Mouse (Mus musculus) thymus, adult 18-20 months (tissue): ENCODE results near the gene Rnf8.

ENCODE experiments used
- DNase-seq, 2 experiments: peaks; one replicate each; pipeline ENCODE4 v3.0.0; 2022; ENCODE audit warnings: mixed read lengths in 2 of 2

Gene Rnf8

DNA sequence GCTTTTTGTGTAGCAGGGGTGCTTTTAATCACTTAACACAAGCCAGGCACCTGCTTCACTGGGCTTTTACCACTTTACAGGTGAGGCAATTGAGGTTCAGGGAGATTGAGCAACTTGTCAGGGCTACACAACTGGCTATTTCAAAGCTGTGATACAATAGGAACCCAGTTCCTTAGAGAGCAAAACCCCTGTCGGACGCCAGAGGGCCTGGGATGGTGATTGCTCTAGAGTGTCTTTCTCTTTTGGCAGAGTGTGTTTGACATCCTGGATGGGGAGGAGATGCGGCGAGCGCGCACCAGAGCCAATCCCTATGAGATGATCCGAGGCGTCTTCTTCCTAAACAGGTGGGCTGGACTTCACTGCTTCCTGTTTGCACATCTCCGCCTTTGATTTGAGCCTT, 67.1 kb downstream of the Rnf8 start:
- no peak for DNase-seq

DNA sequence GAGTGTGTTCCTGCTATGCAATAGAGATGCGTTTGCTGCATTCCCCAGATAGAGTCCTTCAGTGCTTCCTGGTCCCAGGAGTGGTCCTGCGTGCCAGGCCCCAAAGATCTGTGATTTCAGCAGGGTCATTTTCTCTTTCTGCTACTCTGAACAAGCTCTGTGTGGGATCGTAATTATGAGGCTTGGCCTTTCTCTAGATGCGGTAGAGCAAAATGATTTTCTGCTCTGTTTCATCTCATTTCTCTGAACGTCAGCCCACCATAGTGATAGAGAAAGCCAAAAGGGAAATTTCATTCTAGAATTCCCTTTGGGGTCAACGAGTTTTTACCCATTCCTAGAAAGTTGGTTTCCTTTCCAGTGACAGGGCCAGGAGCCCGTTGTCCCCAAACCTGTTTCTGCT, 67.7 kb downstream of the Rnf8 start:
- DNase-seq, result no peak

DNA sequence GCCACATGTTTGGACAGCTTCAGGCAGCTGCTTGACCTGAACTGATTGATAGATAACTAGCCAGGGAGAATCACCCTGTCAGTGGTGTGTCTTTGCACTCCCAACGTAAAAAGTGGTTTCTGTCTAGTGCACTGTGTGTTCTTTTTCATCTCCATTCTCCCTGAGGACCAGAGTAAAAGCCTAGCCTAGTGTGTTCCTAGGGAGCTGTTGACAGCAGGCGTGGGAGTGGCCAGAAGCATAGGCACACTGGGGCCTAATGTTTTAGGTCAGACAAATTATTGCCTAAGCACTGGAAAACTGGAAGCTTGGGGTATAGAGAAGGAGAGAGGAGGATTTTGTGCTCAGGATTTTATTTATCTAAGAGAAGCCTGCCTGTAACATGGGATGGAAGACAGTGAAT, 68.5 kb downstream of the Rnf8 start:
- no peak for DNase-seq

DNA sequence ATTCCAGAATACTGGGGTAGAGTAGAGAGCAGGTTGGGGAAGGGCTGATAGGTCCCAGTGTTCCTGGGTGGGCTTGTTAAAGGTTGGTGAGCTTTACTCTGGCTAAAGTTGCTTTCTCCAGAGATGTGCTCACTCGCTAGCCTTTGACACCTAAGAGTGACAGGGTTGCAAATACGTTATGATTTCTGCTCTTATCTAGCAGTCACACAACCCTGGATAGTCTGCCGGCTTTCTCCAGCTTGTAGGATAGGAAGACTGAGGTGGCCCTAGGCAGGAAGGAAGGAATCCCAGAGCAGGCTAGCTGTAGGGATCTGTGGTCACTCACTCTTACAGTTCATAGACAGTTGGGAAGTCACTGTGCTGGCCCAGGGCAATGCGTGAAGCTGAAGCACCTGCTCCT, 69.7 kb downstream of the Rnf8 start:
- no peak for DNase-seq

DNA sequence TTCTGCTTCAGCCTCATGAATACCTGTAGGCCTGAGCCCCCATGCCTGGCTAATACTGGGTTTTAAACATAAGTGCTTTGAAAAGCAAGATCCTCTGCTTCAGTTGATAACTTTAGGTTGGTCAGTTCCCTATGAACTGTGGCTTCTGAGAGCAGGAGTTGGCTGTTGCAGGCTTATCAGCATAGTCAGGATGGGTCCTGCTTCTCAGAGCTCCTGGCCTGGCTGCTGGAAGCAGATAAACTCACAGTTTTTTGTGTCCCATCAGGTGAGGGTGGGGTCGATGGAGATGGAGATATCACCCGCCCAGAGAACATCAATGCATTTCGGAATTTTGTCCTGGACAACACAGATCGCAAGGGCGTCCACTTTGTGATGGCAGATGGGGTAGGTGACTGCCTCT, 72.2 kb downstream of the Rnf8 start:
- DNase-seq, result no peak

DNA sequence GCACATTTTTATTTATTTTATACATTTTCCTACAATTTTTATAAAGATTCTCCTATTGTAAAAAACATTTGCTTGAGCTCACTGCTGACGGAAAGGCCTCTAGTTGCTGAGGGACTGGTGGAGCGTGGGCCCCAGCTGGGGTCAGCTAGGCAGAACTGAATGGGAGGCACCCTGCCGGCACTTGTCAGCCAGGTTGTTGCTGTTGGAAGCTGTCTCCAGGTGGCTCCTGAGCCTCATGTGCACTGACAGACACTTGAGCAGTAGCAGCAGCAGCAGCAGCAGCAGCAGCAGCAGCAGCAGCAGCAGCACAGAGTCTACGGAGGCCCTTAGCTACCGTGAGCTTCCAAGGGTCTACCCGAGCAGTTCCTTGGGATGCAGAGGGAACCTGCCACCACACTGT, 72.8 kb downstream of the Rnf8 start:
- DNase-seq, result no peak

DNA sequence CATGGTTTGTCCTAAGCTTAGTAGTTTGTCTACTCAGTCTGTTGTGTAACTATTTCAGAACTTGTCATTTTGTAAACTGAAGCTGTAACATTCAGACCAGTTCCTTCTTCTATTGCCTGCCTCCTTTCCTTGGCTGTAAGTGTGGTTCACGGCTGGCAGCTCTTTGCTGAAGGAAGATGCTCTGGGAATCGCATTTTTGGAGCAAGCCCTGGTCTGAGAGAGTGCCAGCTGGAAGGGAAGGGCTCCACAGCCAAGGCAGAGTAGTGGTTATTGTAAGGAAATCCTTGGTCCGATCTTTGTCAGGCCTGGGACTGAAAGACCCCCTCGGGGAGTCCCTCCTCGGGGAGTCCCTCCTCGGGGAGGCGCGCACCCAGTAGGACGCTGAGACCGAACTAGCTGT, 74.0 kb downstream of the Rnf8 start:
- DNase-seq, result no peak

DNA sequence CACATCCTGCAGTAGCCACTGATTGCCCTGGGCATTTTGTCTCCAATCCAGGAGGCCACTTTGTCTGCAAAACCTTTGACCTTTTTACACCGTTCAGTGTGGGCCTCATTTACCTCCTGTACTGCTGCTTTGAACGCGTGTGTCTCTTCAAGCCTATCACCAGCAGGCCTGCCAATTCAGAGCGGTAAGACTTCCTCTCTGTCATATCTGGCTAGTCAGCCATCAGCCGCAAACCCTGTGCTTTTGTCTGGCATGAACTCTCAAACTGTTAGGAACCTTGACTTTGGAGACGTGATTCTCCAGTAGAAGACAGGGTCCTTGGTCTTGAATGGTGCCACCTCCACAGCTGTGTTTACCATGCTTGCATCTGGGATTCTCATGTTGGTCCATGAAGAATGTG, 75.7 kb downstream of the Rnf8 start:
- DNase-seq, result no peak

DNA sequence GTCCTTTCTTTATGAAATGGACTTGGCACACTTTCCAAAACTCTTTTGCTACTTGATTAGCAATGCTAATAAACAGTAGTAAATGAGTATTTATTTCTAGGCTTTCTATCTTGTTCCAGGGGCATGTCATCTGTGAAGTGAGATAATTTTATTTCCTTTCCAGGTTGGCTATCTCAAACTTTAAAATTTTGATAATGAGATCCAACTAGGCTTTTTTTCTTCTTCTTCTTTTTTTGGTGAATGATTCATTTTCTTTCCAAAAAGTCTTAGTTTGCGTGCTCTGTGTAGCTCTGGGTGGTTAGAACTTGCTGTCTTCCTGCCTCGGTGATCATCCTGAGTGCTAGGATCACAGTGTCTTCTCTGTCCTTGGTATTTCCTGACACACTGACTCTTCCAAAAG, 78.2 kb downstream of the Rnf8 start:
- DNase-seq, result no peak

DNA sequence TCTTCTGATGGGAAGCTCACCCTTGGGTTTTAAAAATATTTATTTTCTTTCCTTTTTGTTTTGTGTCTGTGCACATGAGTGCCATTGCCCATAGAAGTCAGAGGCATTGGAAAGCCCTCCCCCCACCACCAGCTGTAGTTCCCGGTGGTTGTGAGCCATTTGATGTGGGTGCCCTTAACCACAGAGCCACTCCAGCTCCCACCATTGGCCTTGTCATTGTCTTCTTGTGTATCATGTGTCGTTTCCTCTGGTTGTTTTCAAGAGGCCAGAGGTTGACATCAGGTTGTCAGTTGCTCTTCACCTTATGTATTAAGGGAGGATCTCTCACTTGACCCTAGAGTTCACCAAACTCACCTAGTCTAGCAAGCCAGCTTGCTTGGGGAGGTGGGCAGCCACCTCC, 79.0 kb downstream of the Rnf8 start:
- peak; percentile 64 to 77 for DNase-seq

DNA sequence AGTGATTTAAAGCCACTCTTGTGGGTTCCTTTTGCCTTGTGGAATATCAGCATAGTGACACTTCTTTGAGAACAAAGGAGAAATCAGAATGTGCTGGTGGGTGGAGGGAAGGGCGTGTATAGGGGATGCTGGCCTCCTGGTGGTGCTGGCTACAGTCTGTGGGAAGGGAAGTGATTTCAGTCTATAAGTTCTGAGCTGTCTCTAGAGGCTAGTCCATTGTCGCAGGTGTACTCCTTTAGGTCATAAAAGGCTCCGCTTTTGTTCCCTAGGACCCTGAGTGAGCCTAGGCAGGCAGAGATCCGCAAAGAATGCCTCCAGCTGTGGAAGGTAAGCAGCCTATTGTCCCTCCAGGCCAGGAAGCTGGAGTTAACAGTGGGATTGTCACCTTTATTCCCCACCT, 79.9 kb downstream of the Rnf8 start:
- DNase-seq, result no peak
